Mouse (Mus musculus) lung, postnatal 0 days (tissue): ENCODE results near the gene Sh2d7.

ENCODE experiments used
- CTCF ChIP-seq: IDR thresholded peaks from 2 replicates; pipeline ENCODE4 v1.5.1; 2016; ENCODE audit warnings: antibody characterized with exemption, mild to moderate bottlenecking
- EP300 ChIP-seq: IDR thresholded peaks from 2 replicates; pipeline ENCODE4 v1.6.1; 2016; ENCODE audit warnings: antibody characterized with exemption, mild to moderate bottlenecking, control low read depth

- peak; percentile 31 for TF ChIP-seq CTCF
- no peak for TF ChIP-seq EP300
Measured at GRCm38 (mm10) chr9:54568732-54569131, 29.9 kb downstream of the Sh2d7 start.
